Mouse (Mus musculus): Measurements from ENCODE around the gene 4930579F01Rik. TPM values are rescaled to one million over a fixed set of nuclear protein-coding genes. Genes with fewer than 3 reads are reported as not detected.

Gene 4930579F01Rik
- polyA plus RNA-seq, 1 experiment = not detected

DNA sequence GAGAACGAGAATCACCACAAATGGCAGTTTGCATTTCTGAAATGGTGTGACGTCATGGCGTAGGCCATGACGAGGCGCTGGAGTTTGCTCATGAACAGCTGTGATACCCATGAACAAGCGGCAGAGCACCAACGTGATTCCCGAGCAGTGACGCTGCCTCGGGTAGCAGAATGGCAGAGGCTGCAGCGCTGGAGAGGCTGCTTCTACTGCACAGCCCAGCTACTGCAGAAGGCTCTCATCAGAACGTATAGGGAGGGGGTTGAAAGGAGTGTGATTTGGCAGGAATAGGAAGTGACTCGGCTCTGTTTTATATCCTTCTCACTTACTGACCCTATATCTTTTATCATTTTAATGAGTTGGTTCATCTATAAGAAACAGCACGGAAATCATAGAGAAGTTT is 74.8 kb downstream of the 4930579F01Rik start:
- no peak overlapping the region for H3K4me3 ChIP-seq (ENCODE audit: low read depth, low read length)
- no peaks in the 10 kb centered on the region for H3K9me3 ChIP-seq (replicated peaks; ENCODE audit: control insufficient read depth, insufficient read depth, low read length, poor library complexity, severe bottlenecking)
- H3K27ac ChIP-seq (ENCODE audit: insufficient read depth, low read length) = no peak overlapping the region
- TF ChIP-seq EP300 (IDR thresholded peaks at IDR 0.05; ENCODE audit: insufficient read depth, low read depth, low read length) (no peak), POLR2A (IDR thresholded peaks at IDR 0.05; ENCODE audit: insufficient read depth, low read length) (no peak), CTCF (IDR thresholded peaks at IDR 0.05; ENCODE audit: low read depth, low read length) (no peak)
- H3K27me3 ChIP-seq (ENCODE audit: control insufficient read depth, insufficient read depth, low read length, poor library complexity, severe bottlenecking) = no peaks in the 10 kb centered on the region
- H3K36me3 ChIP-seq (ENCODE audit: control insufficient read depth, insufficient read depth, low read length, poor library complexity, severe bottlenecking) = no peaks in the 10 kb centered on the region
- H3K4me1 ChIP-seq (ENCODE audit: control insufficient read depth, insufficient read depth, low read length) = no peaks in the 10 kb centered on the region
- H3K9ac ChIP-seq (ENCODE audit: low read depth, poor library complexity, severe bottlenecking) = no peak overlapping the region

DNA sequence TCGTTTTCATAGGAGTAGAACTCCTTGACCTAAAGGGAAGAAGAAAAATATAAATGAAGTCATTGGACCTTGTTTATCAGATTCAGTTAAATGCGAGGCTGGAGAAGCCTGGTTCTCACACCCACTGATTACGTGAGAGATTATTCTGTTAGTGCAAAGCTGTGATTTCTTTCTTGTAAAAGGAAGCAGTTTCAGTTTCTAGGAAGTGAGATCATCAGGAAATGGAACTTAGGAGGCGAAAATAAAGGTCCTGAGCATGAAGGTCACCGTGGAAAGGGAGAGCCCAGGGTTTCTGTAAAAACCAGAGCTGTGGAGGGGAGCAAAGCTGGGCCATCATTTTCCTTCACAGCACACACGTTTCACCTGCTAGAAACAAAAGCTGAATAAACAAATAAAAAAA is 75.2 kb downstream of the 4930579F01Rik start:
- H3K4me1 ChIP-seq (ENCODE audit: control insufficient read depth, insufficient read depth, low read length) = no peaks in the 10 kb centered on the region
- TF ChIP-seq EP300 (IDR thresholded peaks at IDR 0.05; ENCODE audit: insufficient read depth, low read depth, low read length) (no peak), POLR2A (IDR thresholded peaks at IDR 0.05; ENCODE audit: insufficient read depth, low read length) (no peak), CTCF (IDR thresholded peaks at IDR 0.05; ENCODE audit: low read depth, low read length) (no peak)
- H3K27ac ChIP-seq (ENCODE audit: insufficient read depth, low read length) = no peak overlapping the region
- no peak overlapping the region for H3K4me3 ChIP-seq (ENCODE audit: low read depth, low read length)
- no peak overlapping the region for H3K9ac ChIP-seq (ENCODE audit: low read depth, poor library complexity, severe bottlenecking)
- H3K27me3 ChIP-seq (ENCODE audit: control insufficient read depth, insufficient read depth, low read length, poor library complexity, severe bottlenecking) = no peaks in the 10 kb centered on the region
- H3K9me3 ChIP-seq (replicated peaks; ENCODE audit: control insufficient read depth, insufficient read depth, low read length, poor library complexity, severe bottlenecking) = no peaks in the 10 kb centered on the region
- no peaks in the 10 kb centered on the region for H3K36me3 ChIP-seq (ENCODE audit: control insufficient read depth, insufficient read depth, low read length, poor library complexity, severe bottlenecking)

- no peak for TF ChIP-seq POLR2A (IDR thresholded peaks at IDR 0.05; ENCODE audit: insufficient read depth, low read length)
- no peak for TF ChIP-seq CTCF (IDR thresholded peaks at IDR 0.05; ENCODE audit: low read depth, low read length)
- TF ChIP-seq EP300 (IDR thresholded peaks at IDR 0.05; ENCODE audit: insufficient read depth, low read depth, low read length) = no peak
- no peaks in the 10 kb centered on the region for H3K4me1 ChIP-seq (ENCODE audit: control insufficient read depth, insufficient read depth, low read length)
- no peak overlapping the region for H3K4me3 ChIP-seq (ENCODE audit: low read depth, low read length)
- no peaks in the 10 kb centered on the region for H3K36me3 ChIP-seq (ENCODE audit: control insufficient read depth, insufficient read depth, low read length, poor library complexity, severe bottlenecking)
- no peak overlapping the region for H3K9ac ChIP-seq (ENCODE audit: low read depth, poor library complexity, severe bottlenecking)
- H3K27ac ChIP-seq (ENCODE audit: insufficient read depth, low read length) = no peak overlapping the region
- H3K27me3 ChIP-seq (ENCODE audit: control insufficient read depth, insufficient read depth, low read length, poor library complexity, severe bottlenecking) = no peaks in the 10 kb centered on the region
- H3K9me3 ChIP-seq (replicated peaks; ENCODE audit: control insufficient read depth, insufficient read depth, low read length, poor library complexity, severe bottlenecking) = no peaks in the 10 kb centered on the region
Observed at GRCm38 (mm10) chr3:138116871-138117270, 76.8 kb downstream of the 4930579F01Rik start.

DNA sequence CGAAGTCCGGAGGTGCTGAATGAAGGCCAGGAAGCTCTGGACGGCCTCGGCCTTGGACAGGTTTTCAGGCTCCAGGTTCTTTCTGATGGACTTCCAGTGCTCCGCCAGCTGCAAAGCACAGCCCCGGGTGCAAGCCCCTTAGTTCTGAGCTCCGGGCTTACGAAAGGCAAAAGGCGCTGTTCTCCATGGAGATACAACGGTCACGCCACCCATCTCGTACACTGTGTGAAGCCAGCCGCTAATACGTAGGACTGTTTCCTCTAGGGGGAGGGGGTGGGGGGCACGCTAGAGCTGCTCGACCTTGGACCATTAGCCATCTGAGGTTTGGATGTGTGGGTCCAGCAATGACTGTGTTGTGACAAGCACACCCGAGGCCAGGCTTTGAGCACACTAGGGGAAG is 79.5 kb downstream of the 4930579F01Rik start:
- TF ChIP-seq POLR2A (IDR thresholded peaks at IDR 0.05; ENCODE audit: insufficient read depth, low read length) (no peak), EP300 (IDR thresholded peaks at IDR 0.05; ENCODE audit: insufficient read depth, low read depth, low read length) (no peak), CTCF (IDR thresholded peaks at IDR 0.05; ENCODE audit: low read depth, low read length) (no peak)
- H3K9me3 ChIP-seq (replicated peaks; ENCODE audit: control insufficient read depth, insufficient read depth, low read length, poor library complexity, severe bottlenecking) = no peaks in the 10 kb centered on the region
- H3K4me3 ChIP-seq (ENCODE audit: low read depth, low read length) = peak overlapping the region; percentile 22
- H3K9ac ChIP-seq (ENCODE audit: low read depth, poor library complexity, severe bottlenecking) = no peak overlapping the region
- H3K27ac ChIP-seq (ENCODE audit: insufficient read depth, low read length) = no peak overlapping the region
- H3K4me1 ChIP-seq (ENCODE audit: control insufficient read depth, insufficient read depth, low read length) = no peaks in the 10 kb centered on the region
- no peaks in the 10 kb centered on the region for H3K27me3 ChIP-seq (ENCODE audit: control insufficient read depth, insufficient read depth, low read length, poor library complexity, severe bottlenecking)
- no peaks in the 10 kb centered on the region for H3K36me3 ChIP-seq (ENCODE audit: control insufficient read depth, insufficient read depth, low read length, poor library complexity, severe bottlenecking)

Other genes with a start within 250 kb of the 4930579F01Rik start
- 3.2 and 9.9 TPM in 2 replicates for gene Dapp1, start 212.3 kb downstream of the 4930579F01Rik start, polyA plus RNA-seq (2011; ENCODE audit: insufficient read depth, insufficient read length, low read depth, missing spikeins)
- gene 1110002E22Rik, start 128.8 kb downstream of the 4930579F01Rik start, polyA plus RNA-seq (2011; ENCODE audit: insufficient read depth, insufficient read length, low read depth, missing spikeins) = not detected in 2 replicates
- gene Gm5105, start 126.4 kb downstream of the 4930579F01Rik start, polyA plus RNA-seq (2011; ENCODE audit: insufficient read depth, insufficient read length, low read depth, missing spikeins) = not detected in 2 replicates
- gene Trmt10a, start 50.4 kb downstream of the 4930579F01Rik start, polyA plus RNA-seq (2011; ENCODE audit: insufficient read depth, insufficient read length, low read depth, missing spikeins) = 27.6 and 29.1 TPM in 2 replicates
- gene Mttp, start 48.9 kb downstream of the 4930579F01Rik start, polyA plus RNA-seq (2011; ENCODE audit: insufficient read depth, insufficient read length, low read depth, missing spikeins) = 5.3 and 6.2 TPM in 2 replicates
- 0.43 TPM in 1 of 2 replicates, not detected in the other for gene Adh7, start 23.9 kb upstream of the 4930579F01Rik start, polyA plus RNA-seq (2011; ENCODE audit: insufficient read depth, insufficient read length, low read depth, missing spikeins)
- 0.54 TPM in 1 of 2 replicates, not detected in the other for gene Adh1, start 67.2 kb upstream of the 4930579F01Rik start, polyA plus RNA-seq (2011; ENCODE audit: insufficient read depth, insufficient read length, low read depth, missing spikeins)
- not detected in 2 replicates for gene Adh6a, start 119.5 kb upstream of the 4930579F01Rik start, polyA plus RNA-seq (2011; ENCODE audit: insufficient read depth, insufficient read length, low read depth, missing spikeins)
- not detected in 2 replicates for gene Adh6b, start 147.9 kb upstream of the 4930579F01Rik start, polyA plus RNA-seq (2011; ENCODE audit: insufficient read depth, insufficient read length, low read depth, missing spikeins)
- not detected in 2 replicates for gene Adh4, start 221.6 kb upstream of the 4930579F01Rik start, polyA plus RNA-seq (2011; ENCODE audit: insufficient read depth, insufficient read length, low read depth, missing spikeins)
- gene Adh5, start 249.3 kb upstream of the 4930579F01Rik start, polyA plus RNA-seq (2011; ENCODE audit: insufficient read depth, insufficient read length, low read depth, missing spikeins) = 242 and 250 TPM in 2 replicates

Measured in ES-Bruce4 (cell line).